Comparison of ENCODE assay signal across 8 mouse cellular contexts in genomic region chr15:12119129-12119466, GRCm38 (mm10). TPM values are rescaled to one million over a fixed set of nuclear protein-coding genes. Genes with fewer than 3 reads are reported as not detected.
DNase-seq lines count a peak whose midpoint lies in the region; ATAC-seq and TF ChIP-seq lines count a peak whose summit lies in the region.

No protein-coding gene starts in this region.

- WGBS in heart, adult 2 months, result 7% methylated on average over 7 of the region's 7 CpGs
- 10% methylated on average over 7 of the region's 7 CpGs for WGBS in forebrain, embryonic 14.5 days
- WGBS in liver, embryonic 15.5 days (ENCODE audit: insufficient replicate concordance), result 5% methylated on average over 7 of the region's 7 CpGs

- no peak for TF ChIP-seq EP300 in heart, adult 2 months (IDR thresholded peaks at IDR 0.05; ENCODE audit: insufficient read depth, low read depth, low read length)

- no peaks in the 10 kb centered on the region for H3K27me3 ChIP-seq in heart, adult 2 months (ENCODE audit: control insufficient read depth, insufficient read depth, low read length)
- no peaks in the 10 kb centered on the region for H3K27me3 ChIP-seq in C2C12 (ENCODE audit: control insufficient read depth, insufficient read depth, insufficient read length)
- no peaks in the 10 kb centered on the region for H3K27me3 ChIP-seq in forebrain, embryonic 14.5 days (replicated peaks; ENCODE audit: control insufficient read depth, insufficient read depth, low read length)
- H3K27me3 ChIP-seq in liver, embryonic 15.5 days, result no peaks in the 10 kb centered on the region

- peak overlapping the region; percentile 84 for H3ac ChIP-seq in C2C12 (ENCODE audit: control insufficient read depth, insufficient read length, low read depth)

- no peak for TF ChIP-seq POLR2A in heart, adult 2 months (IDR thresholded peaks at IDR 0.05; ENCODE audit: insufficient read depth, low read depth, low read length)

- TF ChIP-seq CTCF in heart, adult 2 months (IDR thresholded peaks at IDR 0.05), result no peak
- no peak for TF ChIP-seq CTCF in C2C12 (IDR thresholded peaks at IDR 0.05; ENCODE audit: control insufficient read depth, insufficient read depth, insufficient read length)

- peak overlapping the region; percentile 73 for H3K4me3 ChIP-seq in heart, adult 2 months
- H3K4me3 ChIP-seq in C2C12 (ENCODE audit: insufficient read depth, poor library complexity, severe bottlenecking), result peak overlapping the region; percentile 94
- peak overlapping the region; percentile 94 for H3K4me3 ChIP-seq in forebrain, embryonic 14.5 days (ENCODE audit: low read depth, low read length)
- peak overlapping the region; percentile 99 for H3K4me3 ChIP-seq in liver, embryonic 15.5 days (replicated peaks)

- H3K36me3 ChIP-seq in heart, adult 2 months (ENCODE audit: control insufficient read depth, insufficient read depth, low read length), result peaks cover 10% of the 10 kb centered on the region
- peaks cover 29% of the 10 kb centered on the region for H3K36me3 ChIP-seq in C2C12 (ENCODE audit: control insufficient read depth, insufficient read depth)
- no peaks in the 10 kb centered on the region for H3K36me3 ChIP-seq in forebrain, embryonic 14.5 days (ENCODE audit: control insufficient read depth, insufficient read depth, low read length)
- H3K36me3 ChIP-seq in liver, embryonic 15.5 days (replicated peaks), result no peaks in the 10 kb centered on the region

- ATAC-seq in forebrain, embryonic 14.5 days, result no peak
- ATAC-seq in liver, embryonic 15.5 days (ENCODE audit: insufficient read depth), result no peak

- H3K9me3 ChIP-seq in forebrain, embryonic 14.5 days (replicated peaks; ENCODE audit: control insufficient read depth, low read length), result no peaks in the 10 kb centered on the region
- H3K9me3 ChIP-seq in liver, embryonic 15.5 days (replicated peaks), result no peaks in the 10 kb centered on the region

- intact Hi-C loops in heart, adult 2 months (cut with DNase I), result no loop called here
- intact Hi-C loops in left cerebral cortex, postnatal 10 days (cut with DNase I), result no loop called here
- intact Hi-C loops in gastrocnemius, postnatal 36 days (cut with DNase I), result no loop called here

- peak overlapping the region; percentile 90 for H3K9ac ChIP-seq in heart, adult 2 months (ENCODE audit: low read depth, low read length)
- H3K9ac ChIP-seq in forebrain, embryonic 14.5 days (ENCODE audit: low read length), result peak overlapping the region; percentile 97
- H3K9ac ChIP-seq in liver, embryonic 15.5 days, result peak overlapping the region; percentile 99

- H3K79me2 ChIP-seq in heart, adult 2 months (replicated peaks; ENCODE audit: control insufficient read depth, insufficient read depth, low read length), result peaks cover 9% of the 10 kb centered on the region
- peaks cover 65% of the 10 kb centered on the region for H3K79me2 ChIP-seq in C2C12 (ENCODE audit: control insufficient read depth, insufficient read depth)

- peaks cover 54% of the 10 kb centered on the region for H3K79me3 ChIP-seq in C2C12 (ENCODE audit: low read depth)

- peak overlapping the region; percentile 74 for H3K4me2 ChIP-seq in forebrain, embryonic 14.5 days (ENCODE audit: low read length)
- peak overlapping the region; percentile 85 for H3K4me2 ChIP-seq in liver, embryonic 15.5 days

- H3K4me1 ChIP-seq in heart, adult 2 months (ENCODE audit: control insufficient read depth, insufficient read depth, low read length), result peaks cover 6% of the 10 kb centered on the region
- H3K4me1 ChIP-seq in forebrain, embryonic 14.5 days (ENCODE audit: control insufficient read depth, insufficient read depth, low read length), result 0 out of 2 replicates have a peak, but pooled peaks cover 3% of the 10 kb centered on the region
- H3K4me1 ChIP-seq in liver, embryonic 15.5 days (replicated peaks), result peaks cover 35% of the 10 kb centered on the region

- DNase-seq in heart, adult 2 months, result no peak
- DNase-seq in heart, postnatal 4 days, result no peak
- DNase-seq in forebrain, embryonic 14.5 days (ENCODE audit: low spot score), result no peak
- DNase-seq in left cerebral cortex, postnatal 10 days (ENCODE audit: extremely low spot score in 1 of 2, low spot score in 2 of 2), result no peak
- DNase-seq in cerebellum, postnatal 36 days, result no peak
- no peak for DNase-seq in gastrocnemius, postnatal 36 days

- peak overlapping the region; percentile 99 for H3K27ac ChIP-seq in heart, adult 2 months
- H3K27ac ChIP-seq in forebrain, embryonic 14.5 days (ENCODE audit: low read depth, low read length), result peak overlapping the region; percentile 86
- H3K27ac ChIP-seq in liver, embryonic 15.5 days (replicated peaks), result peak overlapping the region; percentile 92

TF ChIP-seq in C2C12, 6 proteins besides CTCF, POLR2A, EP300 and RAD21:
- TF ChIP-seq MYOG (IDR thresholded peaks at IDR 0.05; ENCODE audit: control insufficient read depth, extremely low read depth, insufficient read length) (no peak), USF1 (IDR thresholded peaks at IDR 0.05; ENCODE audit: low read depth) (no peak), MAX (IDR thresholded peaks at IDR 0.05) (no peak), CEBPB (IDR thresholded peaks at IDR 0.05; ENCODE audit: low read depth) (no peak), FOSL1 (IDR thresholded peaks at IDR 0.05; ENCODE audit: insufficient read depth, low read length, poor library complexity, severe bottlenecking) (no peak), MYOD1 (IDR thresholded peaks at IDR 0.05; ENCODE audit: control insufficient read depth, insufficient read length, low read depth) (no peak)

RNA-seq across cellular contexts. Expression of gene Zfr, which starts 1.5 kb away (rescaled TPM):
- 10 to 100 TPM; 76.8 to 79.8 TPM for total RNA-seq in heart, adult 2 months (2021)
- polyA plus RNA-seq in heart, adult 2 months (2012; rRNA removed), result 77.8 and 93.2 TPM in 2 replicates
- total RNA-seq in heart, postnatal 4 days (2021), result 100 to 1,000 TPM; 109 to 110 TPM
- polyA plus RNA-seq in C2C12 (2012; fragmentation: generic; extraction: Trizol), result 22.4 TPM
- 169 and 182 TPM in 2 replicates for polyA plus RNA-seq in forebrain, embryonic 14.5 days (2014; fragmentation: Nextera tagmentation; extraction: Ambion mirVana)
- polyA plus RNA-seq in liver, embryonic 15.5 days (2015; fragmentation: Nextera tagmentation; extraction: Ambion mirVana), result 36.9 and 37.5 TPM in 2 replicates
- total RNA-seq in left cerebral cortex, postnatal 10 days (2021), result 100 to 1,000 TPM; 289 to 298 TPM
- 10 to 100 TPM; 55.6 to 59.3 TPM for total RNA-seq in gastrocnemius, postnatal 36 days (2021)
